Mouse (Mus musculus) embryo, embryonic 10 days (tissue): Measurements from ENCODE around the gene Eif3m.

Experiments
- DNase-seq: peaks from one replicate; pipeline ENCODE4 v3.0.0-alpha.2; 2015; ENCODE audit warnings: low spot score

Gene Eif3m

DNA sequence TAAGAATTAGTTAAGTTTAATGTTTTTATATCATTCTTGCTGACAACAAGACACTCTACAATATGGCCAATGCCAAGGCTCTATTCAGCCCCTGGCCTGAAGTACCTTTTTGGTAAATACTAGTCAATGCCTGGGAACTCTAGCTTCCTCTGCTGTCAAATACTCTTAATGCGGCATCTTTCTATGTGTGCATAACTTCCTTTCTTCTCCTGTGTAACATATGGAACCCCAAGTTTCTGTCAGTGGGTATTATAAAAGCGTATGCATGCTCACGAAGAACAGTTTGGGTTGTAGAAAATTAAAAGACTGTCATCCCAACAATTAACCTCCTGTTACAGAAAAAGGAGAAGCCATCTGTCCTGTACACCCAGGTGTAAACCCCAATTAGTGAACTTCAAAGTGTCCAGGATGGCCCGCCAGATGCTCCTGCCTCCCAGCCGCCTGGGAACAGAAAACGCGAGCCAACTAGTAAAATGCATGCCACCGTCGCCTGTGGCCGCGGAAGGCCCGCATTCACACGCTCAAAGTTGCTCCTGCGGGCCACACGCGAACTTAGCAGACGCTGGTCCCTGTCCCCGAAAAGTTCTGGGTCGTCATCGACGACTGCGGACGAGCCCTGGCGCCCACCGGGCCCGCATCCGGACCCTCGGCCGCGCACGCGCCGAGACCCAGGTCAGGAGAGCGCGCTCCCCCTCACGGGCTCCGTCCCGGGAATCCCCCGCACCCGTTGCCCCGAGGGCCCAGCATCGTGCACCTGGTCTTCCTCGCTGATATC lies 501 bp downstream of the Eif3m start:
- no peak for DNase-seq

DNA sequence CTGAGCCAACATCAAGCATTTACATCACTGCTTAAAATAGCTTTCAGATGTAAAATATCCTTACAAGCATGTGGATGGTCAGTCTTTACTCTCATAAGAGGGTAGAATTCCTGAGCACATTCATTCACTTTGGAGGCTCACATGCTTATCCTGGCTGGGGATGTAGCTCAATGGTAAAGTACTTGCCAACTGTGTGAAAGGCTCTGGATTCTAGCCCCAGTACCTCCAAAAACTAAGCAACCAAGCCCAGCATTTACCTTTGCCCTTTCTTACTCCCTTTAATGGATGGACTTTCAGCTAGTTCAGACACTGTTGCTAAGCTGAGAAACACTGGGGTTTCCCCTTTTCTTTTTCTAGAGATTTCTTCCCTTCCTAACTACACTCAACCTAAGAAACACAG lies 9.6 kb downstream of the Eif3m start:
- DNase-seq, result no peak

GRCm38 (mm10) chr2:104996201-104996600 lies 20.7 kb downstream of the Eif3m start:
- DNase-seq, result no peak

DNA sequence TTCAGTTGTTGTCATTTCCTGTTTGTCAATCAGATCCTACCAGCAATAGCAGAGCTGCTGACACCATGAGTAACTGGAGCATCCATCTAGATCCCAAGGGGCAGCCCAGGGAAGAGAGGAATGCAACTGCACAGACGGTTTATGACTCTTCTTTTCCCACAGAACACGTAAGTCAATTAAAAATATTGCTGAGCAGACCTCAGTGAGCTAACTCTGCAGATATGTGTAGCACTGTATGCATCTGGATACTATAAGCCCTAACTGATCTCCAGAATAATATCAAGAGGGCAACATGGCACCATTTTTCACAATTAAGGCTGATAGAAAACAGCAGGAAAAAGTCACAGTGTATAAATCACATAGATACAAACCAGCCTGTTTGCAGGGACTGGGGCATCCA lies 22.4 kb downstream of the Eif3m start:
- peak; percentile 37 for DNase-seq

- no peak for DNase-seq
Observed at GRCm38 (mm10) chr2:104988974-104989373, 27.9 kb downstream of the Eif3m start.

GRCm38 (mm10) chr2:104985796-104986195 lies 31.1 kb downstream of the Eif3m start:
- no peak for DNase-seq

- peak; percentile 34 for DNase-seq
Observed at GRCm38 (mm10) chr2:104981712-104982111, 35.2 kb downstream of the Eif3m start.

DNA sequence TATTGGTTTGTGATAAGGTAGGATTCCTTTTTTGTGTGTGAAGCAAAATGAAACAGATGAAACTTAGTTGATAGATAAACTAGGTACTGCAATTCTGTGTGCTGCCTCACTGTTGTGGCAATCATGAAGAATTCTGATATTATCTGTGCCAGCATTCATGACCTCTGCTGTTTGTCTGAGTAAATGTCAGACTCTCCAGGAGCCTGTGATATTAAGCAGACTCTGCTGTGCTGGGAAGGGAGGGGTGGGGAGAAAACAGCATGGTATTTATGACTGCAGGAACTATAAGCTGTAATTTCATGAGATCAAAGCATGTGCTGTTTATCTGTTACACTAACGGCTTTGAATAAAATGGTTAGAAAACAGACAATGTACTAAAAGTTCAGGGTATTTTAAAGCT lies 52.4 kb downstream of the Eif3m start:
- DNase-seq, result peak; percentile 10
